Mouse (Mus musculus) MN1 (cell line): ENCODE measurements at regions not wholly inside any gene's neighbourhood (a gene's known extent, or its start where the extent isn't known, plus 50 kb on each side); places are given as distances from the start of the nearest gene placed in this dataset.

Experiments
- DNase-seq: peaks from one replicate; pipeline ENCODE4 v3.0.0-alpha.2; 2016; ENCODE audit warnings: low spot score

- no peak for DNase-seq
These were observed 96.2 kb upstream of the 3110018I06Rik start for GRCm38 (mm10) chr12:107392050-107392795.

DNA sequence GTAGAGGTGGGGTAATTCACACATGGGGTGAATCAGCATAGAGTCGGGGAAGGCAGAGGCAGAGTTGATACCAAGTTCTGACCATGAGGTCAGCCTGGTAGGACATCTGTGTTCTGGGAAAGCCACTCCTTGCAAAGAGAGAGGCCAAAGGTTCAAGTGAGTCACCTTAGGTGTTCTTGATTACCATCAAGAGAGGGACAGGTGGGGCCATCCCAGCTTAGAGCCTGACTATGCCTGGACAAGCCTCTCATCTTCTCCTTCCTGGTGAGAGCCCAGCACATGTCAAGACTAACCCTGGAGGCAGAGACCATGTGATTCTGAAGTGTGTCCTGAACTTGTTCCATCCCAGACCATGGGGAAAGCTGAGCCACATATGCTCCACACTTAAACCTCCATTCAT, 94.0 kb upstream of the 3110018I06Rik start:
- DNase-seq, result no peak

DNA sequence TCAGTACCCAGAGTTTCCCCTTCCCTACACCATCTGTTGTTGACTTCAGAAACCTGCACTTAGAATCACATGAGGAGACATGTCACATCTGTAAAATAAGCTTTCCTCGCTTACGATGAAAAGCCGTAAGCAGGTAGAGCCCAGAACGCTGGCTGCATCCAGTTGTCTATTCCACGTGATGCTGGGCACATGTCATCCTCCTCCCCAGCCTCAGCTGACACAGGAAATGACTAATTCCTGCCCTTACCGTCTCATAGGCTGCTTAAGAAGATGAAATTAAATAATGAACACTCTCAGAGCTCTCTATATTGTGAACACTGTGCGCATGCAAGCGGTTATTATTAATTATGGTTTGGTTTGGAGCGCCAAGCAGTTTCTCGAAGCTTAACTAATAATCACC, 83.6 kb upstream of the 3110018I06Rik start:
- DNase-seq, result no peak

DNA sequence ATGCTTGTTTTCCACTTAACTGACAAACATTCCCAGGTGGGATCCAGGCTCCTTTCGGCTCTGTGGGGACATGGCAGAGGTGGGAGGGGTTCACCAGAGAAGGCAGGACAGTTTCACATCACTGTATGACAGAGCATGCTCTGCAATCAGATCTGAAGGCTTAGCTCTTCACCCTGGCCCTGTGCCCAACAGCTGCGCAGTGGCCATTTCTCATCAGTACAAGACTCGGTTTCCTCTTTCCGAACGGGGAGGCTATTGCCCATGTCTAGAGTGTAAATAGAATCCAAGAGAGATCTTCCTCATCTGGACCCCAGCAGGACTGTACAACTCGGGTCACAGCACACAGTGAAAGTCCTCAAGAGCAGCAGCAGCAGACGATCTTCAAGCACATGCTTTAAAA, 64.5 kb upstream of the 3110018I06Rik start:
- no peak for DNase-seq

DNA sequence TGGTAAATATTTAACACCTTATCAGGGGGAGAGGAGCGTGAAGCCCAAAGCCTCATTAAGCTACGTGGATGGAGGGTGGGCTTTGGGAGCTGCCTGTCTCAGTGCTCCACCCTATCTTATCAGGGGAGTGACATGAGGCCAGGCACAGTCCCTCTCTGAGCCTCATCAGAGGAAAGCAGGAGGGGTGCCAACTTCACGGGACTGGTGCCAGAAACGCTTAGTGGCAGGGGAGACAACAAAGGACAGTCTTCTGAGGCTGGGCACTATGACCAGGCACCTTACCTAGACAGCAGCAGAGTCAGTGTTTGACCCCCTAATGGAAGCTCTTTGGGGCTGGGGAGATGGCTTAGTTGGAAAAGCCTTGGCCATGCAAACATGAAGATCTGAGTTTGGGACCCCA, 49.9 kb upstream of the 3110018I06Rik start:
- DNase-seq, result no peak
